Mouse (Mus musculus): ENCODE measurements around the gene Acacb.

GRCm38 (mm10) chr5:114290004-114290403, 143.7 kb downstream of the Acacb start:
- TF ChIP-seq E2F4 (IDR thresholded peaks at IDR 0.05; ENCODE audit: insufficient read depth) (no peak), MAX (IDR thresholded peaks at IDR 0.05; ENCODE audit: low read depth) (no peak), SRF (IDR thresholded peaks at IDR 0.05; ENCODE audit: control insufficient read depth, insufficient read length, low read depth) (no peak), TCF12 (IDR thresholded peaks at IDR 0.05; ENCODE audit: insufficient read depth, poor library complexity, severe bottlenecking) (no peak), USF1 (IDR thresholded peaks at IDR 0.05; ENCODE audit: low read depth) (no peak), POLR2AphosphoS2 (IDR thresholded peaks at IDR 0.05; ENCODE audit: insufficient read length, low read depth) (no peak), MYOD1 (IDR thresholded peaks at IDR 0.05; ENCODE audit: control insufficient read depth in 1 of 3, insufficient read length in 2 of 3, low read depth in 2 of 3) (no peak)
